Mouse (Mus musculus) CH12.LX (cell line): Measurements from ENCODE around the gene Fam171a2. TPM values are rescaled to one million over a fixed set of nuclear protein-coding genes. Genes with fewer than 3 reads are reported as not detected.

ENCODE experiments used
- DNase-seq: peaks from one replicate; pipeline ENCODE4 v3.0.0-alpha.2; 2013; ENCODE audit errors: extremely low read depth
- H3K27ac ChIP-seq: 2 replicates; pipeline ENCODE4 v1.5.1; 2012; ENCODE audit warnings: low read depth, mild to moderate bottlenecking, control low read depth, moderate library complexity; ENCODE audit not compliant: insufficient read depth
- H3K27me3 ChIP-seq: replicated peaks from 2 replicates; pipeline ENCODE3; 2012; ENCODE audit warnings: inconsistent platforms
- H3K36me3 ChIP-seq, 2 experiments: replicated peaks in 1 of 2; 2 replicates each; pipeline versions ENCODE3 to v1.6.1; 2012; ENCODE audit warnings: inconsistent platforms in 1 of 2, low read length in 1 of 2, mild to moderate bottlenecking in 1 of 2, mixed read lengths in 1 of 2, moderate library complexity in 1 of 2; ENCODE audit not compliant: control insufficient read depth in 1 of 2, insufficient read depth in 1 of 2
- H3K4me1 ChIP-seq, 2 experiments: 2 replicates each; pipeline ENCODE4 v1.6.1; 2012; ENCODE audit warnings: inconsistent platforms in 1 of 2, moderate library complexity in 1 of 2; ENCODE audit not compliant: insufficient read depth in 2 of 2, control insufficient read depth in 1 of 2
- H3K4me2 ChIP-seq: 2 replicates; pipeline ENCODE4 v1.6.1; 2012; ENCODE audit warnings: low read depth, mild to moderate bottlenecking, control low read depth; ENCODE audit not compliant: poor library complexity, insufficient read depth, severe bottlenecking
- H3K4me3 ChIP-seq, 3 experiments: fragments of 150-350 bp in 1 of 3; sonication (generic) in 1 of 3; replicated peaks in 1 of 3; 2 replicates each; pipeline versions ENCODE3 to v1.5.1; 2011 to 2012; ENCODE audit warnings: low read depth in 2 of 3, low read length in 2 of 3, mild to moderate bottlenecking in 2 of 3, moderate library complexity in 2 of 3, control low read depth in 1 of 3, improper control_type of control experiment in 1 of 3, inconsistent platforms in 1 of 3, mixed read lengths in 1 of 3; ENCODE audit not compliant: poor library complexity in 1 of 3
- H3K79me2 ChIP-seq: replicated peaks from 2 replicates; pipeline ENCODE4 v1.6.1; 2012; ENCODE audit warnings: mild to moderate bottlenecking, moderate library complexity; ENCODE audit not compliant: control insufficient read depth, poor library complexity, insufficient read depth, severe bottlenecking; ENCODE audit errors: extremely low read depth
- H3K9ac ChIP-seq: 2 replicates; pipeline ENCODE4 v1.6.1; 2012; ENCODE audit warnings: low read depth, mild to moderate bottlenecking, control low read depth, moderate library complexity; ENCODE audit not compliant: insufficient read depth
- H3K9me3 ChIP-seq: replicated peaks from 2 replicates; pipeline ENCODE3; 2012; ENCODE audit warnings: low read length, inconsistent platforms, mixed read lengths
- BHLHE40 ChIP-seq: IDR thresholded peaks from 2 replicates; pipeline ENCODE4 v1.6.1; 2011; ENCODE audit warnings: mild to moderate bottlenecking, low read depth, low read length, improper control_type of control experiment
- CHD1 ChIP-seq: IDR thresholded peaks from 2 replicates; pipeline ENCODE4 v1.6.1; 2012; ENCODE audit warnings: low read depth, low read length, improper control_type of control experiment, inconsistent platforms
- CHD2 ChIP-seq: IDR thresholded peaks from 2 replicates; pipeline ENCODE4 v1.6.1; 2011; ENCODE audit warnings: low read length, improper control_type of control experiment
- CTCF ChIP-seq, 2 experiments: IDR thresholded peaks in 1 of 2; conservative IDR thresholded peaks in 1 of 2; 2 replicates each; pipeline ENCODE4 v1.5.1; 2011 to 2012; ENCODE audit warnings: low read depth in 2 of 2, low read length in 2 of 2, improper control_type of control experiment in 1 of 2, inconsistent platforms in 1 of 2, mild to moderate bottlenecking in 1 of 2, moderate library complexity in 1 of 2
- E2F4 ChIP-seq: IDR thresholded peaks from 2 replicates; pipeline ENCODE4 v1.6.1; 2011; ENCODE audit warnings: low read depth, low read length, improper control_type of control experiment; ENCODE audit not compliant: insufficient replicate concordance
- ELF1 ChIP-seq: IDR thresholded peaks from 2 replicates; pipeline ENCODE4 v1.6.1; 2014; ENCODE audit warnings: low read depth, mild to moderate bottlenecking, inconsistent platforms, low read length, improper control_type of control experiment
- EP300 ChIP-seq: IDR thresholded peaks from 2 replicates; pipeline ENCODE4 v1.6.1; 2011; ENCODE audit warnings: low read length, improper control_type of control experiment
- ETS1 ChIP-seq: conservative IDR thresholded peaks from 2 replicates; pipeline ENCODE4 v1.6.1; 2012; ENCODE audit warnings: low read depth, mild to moderate bottlenecking, inconsistent platforms, low read length, improper control_type of control experiment, moderate library complexity
- GABPA ChIP-seq: IDR thresholded peaks from 2 replicates; pipeline ENCODE4 v1.6.1; 2012; ENCODE audit warnings: low read depth, low read length, improper control_type of control experiment, inconsistent platforms; ENCODE audit not compliant: insufficient replicate concordance
- HCFC1 ChIP-seq: IDR thresholded peaks from 2 replicates; pipeline ENCODE4 v1.6.1; 2012; ENCODE audit warnings: low read depth, mild to moderate bottlenecking, inconsistent platforms, low read length, improper control_type of control experiment
- IRF4 ChIP-seq: IDR thresholded peaks from 2 replicates; pipeline ENCODE4 v1.6.1; 2014; ENCODE audit warnings: low read depth, mild to moderate bottlenecking, inconsistent platforms, low read length, improper control_type of control experiment
- JUN ChIP-seq: IDR thresholded peaks from 2 replicates; pipeline ENCODE4 v1.6.1; 2011; ENCODE audit warnings: low read depth, mild to moderate bottlenecking, low read length, improper control_type of control experiment, moderate library complexity; ENCODE audit not compliant: insufficient read depth
- JUND ChIP-seq: conservative IDR thresholded peaks from 2 replicates; pipeline ENCODE4 v1.6.1; 2011; ENCODE audit warnings: low read depth, low read length, improper control_type of control experiment
- KAT2A ChIP-seq: IDR thresholded peaks from 2 replicates; pipeline ENCODE4 v1.6.1; 2012; ENCODE audit warnings: low read length, improper control_type of control experiment, inconsistent platforms; ENCODE audit not compliant: insufficient replicate concordance
- MAFK ChIP-seq: IDR thresholded peaks from 2 replicates; pipeline ENCODE4 v1.6.1; 2011; ENCODE audit warnings: low read length, improper control_type of control experiment; ENCODE audit not compliant: insufficient replicate concordance
- MAX ChIP-seq: IDR thresholded peaks from 2 replicates; pipeline ENCODE4 v1.6.1; 2011; ENCODE audit warnings: low read length, improper control_type of control experiment
- MAZ ChIP-seq: IDR thresholded peaks from 2 replicates; pipeline ENCODE4 v1.6.1; 2012; ENCODE audit warnings: low read depth, mild to moderate bottlenecking, inconsistent platforms, low read length, improper control_type of control experiment, moderate library complexity
- MEF2A ChIP-seq: IDR thresholded peaks from 2 replicates; pipeline ENCODE4 v1.6.1; 2014; ENCODE audit warnings: low read depth, mild to moderate bottlenecking, inconsistent platforms, low read length, improper control_type of control experiment, borderline replicate concordance
- MXI1 ChIP-seq: IDR thresholded peaks from 2 replicates; pipeline ENCODE4 v1.6.1; 2011; ENCODE audit warnings: mild to moderate bottlenecking, low read depth, low read length, improper control_type of control experiment
- MYC ChIP-seq: IDR thresholded peaks from 2 replicates; pipeline ENCODE4 v1.6.1; 2011; ENCODE audit warnings: low read depth, mild to moderate bottlenecking, improper control_type of control experiment, low read length
- NELFE ChIP-seq: IDR thresholded peaks from 2 replicates; pipeline ENCODE4 v1.6.1; 2011; ENCODE audit warnings: low read depth, low read length, improper control_type of control experiment
- NRF1 ChIP-seq: IDR thresholded peaks from 2 replicates; pipeline ENCODE4 v1.6.1; 2014; ENCODE audit warnings: low read depth, mild to moderate bottlenecking, inconsistent platforms, low read length, improper control_type of control experiment, moderate library complexity
- PAX5 ChIP-seq: IDR thresholded peaks from 2 replicates; pipeline ENCODE4 v1.6.1; 2012; ENCODE audit warnings: low read length, inconsistent platforms, mixed read lengths
- POLR2A ChIP-seq: IDR thresholded peaks from 2 replicates; pipeline ENCODE4 v1.6.1; 2011; ENCODE audit warnings: low read depth, mild to moderate bottlenecking, improper control_type of control experiment, low read length
- POLR2AphosphoS2 ChIP-seq: IDR thresholded peaks from 2 replicates; pipeline ENCODE4 v1.6.1; 2011; ENCODE audit warnings: low read depth, low read length, improper control_type of control experiment
- RAD21 ChIP-seq: IDR thresholded peaks from 2 replicates; pipeline ENCODE4 v1.6.1; 2011; ENCODE audit warnings: low read depth, mild to moderate bottlenecking, low read length, improper control_type of control experiment, moderate library complexity
- RCOR1 ChIP-seq: conservative IDR thresholded peaks from 2 replicates; pipeline ENCODE4 v1.6.1; 2012; ENCODE audit warnings: low read depth, mild to moderate bottlenecking, inconsistent platforms, low read length, improper control_type of control experiment
- SIN3A ChIP-seq: IDR thresholded peaks from 2 replicates; pipeline ENCODE4 v1.6.1; 2012; ENCODE audit warnings: low read length, improper control_type of control experiment, inconsistent platforms
- SMC3 ChIP-seq: IDR thresholded peaks from 2 replicates; pipeline ENCODE4 v1.6.1; 2011; ENCODE audit warnings: low read depth, low read length, improper control_type of control experiment
- TBP ChIP-seq: conservative IDR thresholded peaks from 2 replicates; pipeline ENCODE4 v1.6.1; 2011; ENCODE audit warnings: low read depth, low read length, improper control_type of control experiment
- TCF12 ChIP-seq: IDR thresholded peaks from 2 replicates; pipeline ENCODE4 v1.6.1; 2014; ENCODE audit warnings: low read depth, mild to moderate bottlenecking, inconsistent platforms, low read length, improper control_type of control experiment
- UBTF ChIP-seq: IDR thresholded peaks from 2 replicates; pipeline ENCODE4 v1.6.1; 2012; ENCODE audit warnings: low read depth, mild to moderate bottlenecking, inconsistent platforms, low read length, improper control_type of control experiment, moderate library complexity
- USF1 ChIP-seq: IDR thresholded peaks from 2 replicates; pipeline ENCODE4 v1.6.1; 2014; ENCODE audit warnings: low read depth, mild to moderate bottlenecking, inconsistent platforms, low read length, improper control_type of control experiment
- USF2 ChIP-seq: conservative IDR thresholded peaks from 2 replicates; pipeline ENCODE4 v1.6.1; 2011; ENCODE audit warnings: low read depth, low read length, improper control_type of control experiment
- ZC3H11A ChIP-seq: IDR thresholded peaks from 2 replicates; pipeline ENCODE4 v1.6.1; 2012; ENCODE audit warnings: low read depth, mild to moderate bottlenecking, inconsistent platforms, low read length, improper control_type of control experiment
- ZKSCAN1 ChIP-seq: IDR thresholded peaks from 2 replicates; pipeline ENCODE4 v1.6.1; 2012; ENCODE audit warnings: low read depth, inconsistent platforms, low read length, improper control_type of control experiment, borderline replicate concordance
- ZMIZ1 ChIP-seq: IDR thresholded peaks from 2 replicates; pipeline ENCODE4 v1.6.1; 2012; ENCODE audit warnings: low read depth, mild to moderate bottlenecking, inconsistent platforms, low read length, improper control_type of control experiment
- ZNF384 ChIP-seq: IDR thresholded peaks from 2 replicates; pipeline ENCODE4 v1.6.1; 2012; ENCODE audit warnings: low read depth, low read length, improper control_type of control experiment, inconsistent platforms
- dilution Hi-C: fragments of 300-500 bp; cut with MboI; formaldehyde crosslinking; loops from 2 replicates; pipeline ENCODE4 v1.14.3; 2020; ENCODE audit warnings: low sequenced_read_pairs; ENCODE audit not compliant: extremely low pct_unique_long_range_greater_than_20kb, extremely low pct_ligation_motif_present
- in situ Hi-C: fragments of 300-500 bp; cut with MboI; formaldehyde crosslinking; loops from 3 replicates; pipeline ENCODE4 v1.14.3; 2019; ENCODE audit warnings: low sequenced_read_pairs, low pct_ligation_motif_present, low pct_unique_long_range_greater_than_20kb, mixed read lengths
- polyA plus RNA-seq: library from polyadenylated mRNA; unstranded; fragments of >175 nt; gene quantifications from 2 replicates; pipeline ENCODE4 v1.2.1, GENCODE M21; 2012; ENCODE audit warnings: low read depth; ENCODE audit not compliant: insufficient read length
- total RNA-seq, 2 experiments: library from RNA; depleted of rRNA; stranded (reverse); fragments of 300-350 nt in 1 of 2; fragments of >200 nt in 1 of 2; gene quantifications; 2 replicates each; pipeline ENCODE4 v1.2.3; 2012 to 2014

Gene Fam171a2
- total and polyA plus RNA-seq, 3 experiments = not detected

DNA sequence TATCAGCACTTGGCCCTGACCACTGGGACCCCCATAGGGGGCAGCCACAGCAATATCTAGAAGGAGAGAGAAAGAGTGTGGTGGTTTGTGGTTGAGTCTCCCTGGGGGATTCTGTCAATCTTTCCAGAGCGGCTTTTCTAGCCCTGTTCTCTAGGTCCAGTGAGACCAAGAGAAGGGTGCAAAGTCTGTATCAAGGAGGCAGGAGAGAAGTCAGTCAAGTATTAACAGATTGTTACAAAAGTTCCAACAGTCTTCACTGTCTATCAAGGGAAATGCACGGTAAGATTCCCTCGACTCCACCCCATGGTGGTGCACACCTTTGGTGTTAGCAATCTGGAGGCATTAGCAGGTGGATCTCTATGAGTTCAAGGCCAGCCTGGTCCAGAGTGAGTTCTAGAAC, 14.3 kb upstream of the Fam171a2 start:
- Histone ChIP-seq H3K27ac (no peak overlapping the region), H3K4me2 (0 out of 2 replicates have a peak overlapping the region, but pooled peaks have one; percentile 11), H3K4me3 (no peak overlapping the region), H3K9me3 (no peaks in the 10 kb centered on the region), H3K27me3 (peaks cover 68% of the 10 kb centered on the region), H3K9ac (no peak overlapping the region), H3K79me2 (no peaks in the 10 kb centered on the region), H3K4me1 (peaks cover 15 to 21% of the 10 kb centered on the region in 2 experiments), H3K36me3 (peaks cover 0 to 2% of the 10 kb centered on the region in 2 experiments)
- dilution Hi-C loops = no loop called here
- in situ Hi-C loops = no loop called here
- peak; percentile 89 for DNase-seq
- TF ChIP-seq EP300 (peak; percentile 99), ELF1 (no peak; the same call in 1 of the 2 replicates), MXI1 (0 out of 2 replicates have a peak, but pooled peaks have one; percentile 40), KAT2A (peak; percentile 73; the same call in 1 of the 2 replicates), CHD1 (no peak), TCF12 (peak; percentile 77), NRF1 (no peak), JUND (peak; percentile 96), MAZ (peak; percentile 90; the same call in 1 of the 2 replicates), UBTF (no peak), SIN3A (peak; percentile 82), MAFK (peak; percentile 95), RCOR1 (peak; percentile 94), JUN (peak; percentile 99), TBP (0 out of 2 replicates have a peak, but pooled peaks have one; percentile 27), MYC (peak; percentile 56; the same call in 1 of the 2 replicates), ZC3H11A (no peak), POLR2A (no peak), USF1 (no peak), ZMIZ1 (no peak), SMC3 (no peak), ZKSCAN1 (no peak), MAX (no peak), USF2 (no peak), IRF4 (peak; percentile 94), MEF2A (peak; percentile 85), RAD21 (no peak; the same call in none of the 2 replicates), CTCF (conservative IDR thresholded peaks at IDR 0.05 in 1 of 2, IDR thresholded peaks at IDR 0.05 in 1 of 2; ENCODE audit: low read depth in 2 of 2, low read length in 2 of 2) (peak in 1 of 2 experiments; percentile 22; a peak in 2 of 4 replicates), ZNF384 (0 out of 2 replicates have a peak, but pooled peaks have one; percentile 22), PAX5 (no peak), E2F4 (no peak), ETS1 (peak; percentile 85), POLR2AphosphoS2 (no peak), BHLHE40 (peak; percentile 83), GABPA (no peak), HCFC1 (no peak), CHD2 (peak; percentile 68), NELFE (no peak)
